Mouse (Mus musculus): ENCODE measurements at regions not wholly inside any gene's neighbourhood (a gene's known extent, or its start where the extent isn't known, plus 50 kb on each side); places are given as distances from the start of the nearest gene placed in this dataset.

GRCm38 (mm10) chr13:84680971-84681370 is 458.9 kb downstream of the Tmem161b start:
- no peak for TF ChIP-seq CTCF (IDR thresholded peaks at IDR 0.05; ENCODE audit: low read depth)
- no peak for TF ChIP-seq EP300 (IDR thresholded peaks at IDR 0.05; ENCODE audit: low read depth)

All from liver, postnatal 0 days (tissue).